Mouse (Mus musculus) heart, postnatal 0 days (tissue): ENCODE results near the gene Casr.

ENCODE experiments used
- CTCF ChIP-seq: IDR thresholded peaks from 2 replicates; pipeline ENCODE4 v1.5.1; 2016; ENCODE audit warnings: antibody characterized with exemption, control low read depth, low read depth
- EP300 ChIP-seq: IDR thresholded peaks from 2 replicates; pipeline ENCODE4 v1.6.1; 2016; ENCODE audit warnings: antibody characterized with exemption, low read depth

DNA sequence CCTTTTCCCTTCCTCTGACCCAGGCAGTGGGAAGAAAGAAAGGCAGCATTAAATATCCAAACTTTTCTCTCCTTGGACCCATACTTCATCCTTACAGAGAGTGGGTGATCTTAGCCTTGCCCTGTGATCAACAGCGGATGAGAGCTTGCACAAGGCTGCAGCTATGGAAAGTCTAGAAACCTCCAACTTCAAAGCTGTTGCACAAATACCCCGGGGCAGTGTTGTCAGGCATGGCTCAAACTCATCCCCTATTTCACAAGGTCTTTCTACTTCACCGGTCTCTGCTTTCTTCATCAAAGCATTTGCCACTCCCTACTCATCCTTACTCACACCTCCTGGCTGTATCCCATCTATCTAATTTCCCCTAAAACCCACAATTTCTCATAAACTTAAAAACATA, 96.5 kb downstream of the Casr start:
- TF ChIP-seq CTCF (no peak), EP300 (no peak)
